Mouse (Mus musculus): ENCODE measurements around the gene Exosc6.
"Not testable (repeated sequence)": the region's sequence is repeated elsewhere in the genome, so short reads cannot be mapped to it uniquely, and the experiment has no call there.

Gene Exosc6

GRCm38 (mm10) chr8:111061688-111062071 lies 5.5 kb downstream of the Exosc6 start:
- DNase-seq (ENCODE audit: low read depth) = no peak

- peak; percentile 93 for DNase-seq (ENCODE audit: low read depth)
These were observed 6.1 kb downstream of the Exosc6 start for GRCm38 (mm10) chr8:111062072-111062757.

GRCm38 (mm10) chr8:111062893-111063292 lies 6.8 kb downstream of the Exosc6 start:
- DNase-seq (ENCODE audit: low read depth) = no peak

GRCm38 (mm10) chr8:111066308-111066707 lies 10.2 kb downstream of the Exosc6 start:
- DNase-seq (ENCODE audit: low read depth) = no peak

GRCm38 (mm10) chr8:111067439-111067838 lies 11.3 kb downstream of the Exosc6 start:
- peak; percentile 36 for DNase-seq (ENCODE audit: low read depth)

- not testable (repeated sequence) for DNase-seq (ENCODE audit: low read depth)
These were observed 12.5 kb downstream of the Exosc6 start for GRCm38 (mm10) chr8:111068660-111069059.

GRCm38 (mm10) chr8:111075926-111076325 lies 19.8 kb downstream of the Exosc6 start:
- no peak for DNase-seq (ENCODE audit: low read depth)

GRCm38 (mm10) chr8:111079461-111079860 lies 23.3 kb downstream of the Exosc6 start:
- DNase-seq (ENCODE audit: low read depth) = no peak

- DNase-seq (ENCODE audit: low read depth) = peak; percentile 76
These were observed 23.7 kb downstream of the Exosc6 start for GRCm38 (mm10) chr8:111079861-111080271.

GRCm38 (mm10) chr8:111081580-111082258 lies 25.6 kb downstream of the Exosc6 start:
- peak; percentile 37 for DNase-seq (ENCODE audit: low read depth)

- not testable (repeated sequence) for DNase-seq (ENCODE audit: low read depth)
These were observed 27.8 kb downstream of the Exosc6 start for GRCm38 (mm10) chr8:111083936-111084335.

GRCm38 (mm10) chr8:111090126-111090525 lies 34.0 kb downstream of the Exosc6 start:
- DNase-seq (ENCODE audit: low read depth) = peak; percentile 89

GRCm38 (mm10) chr8:111091706-111092105 lies 35.6 kb downstream of the Exosc6 start:
- DNase-seq (ENCODE audit: low read depth) = no peak

GRCm38 (mm10) chr8:111092326-111092725 lies 36.2 kb downstream of the Exosc6 start, which contains the start of gene Clec18a:
Gene Clec18a (minus strand): TSS chr8:111092426.
- DNase-seq (ENCODE audit: low read depth) = not testable (repeated sequence)

- peak; percentile 89 for DNase-seq (ENCODE audit: low read depth)
These were observed 38.0 kb downstream of the Exosc6 start, which contains the start of gene Pdpr for GRCm38 (mm10) chr8:111093865-111094718. Gene Pdpr (plus strand): TSS chr8:111094630.

GRCm38 (mm10) chr8:111094719-111095302 lies 38.7 kb downstream of the Exosc6 start:
- peak; percentile 13 for DNase-seq (ENCODE audit: low read depth)
